Mouse (Mus musculus) kidney, postnatal 0 days (tissue): ENCODE measurements at regions not wholly inside any gene's neighbourhood (a gene's known extent, or its start where the extent isn't known, plus 50 kb on each side); places are given as distances from the start of the nearest gene placed in this dataset.

Experiments used
- ATAC-seq: fragments of 200-750 bp; cut with Nextera tagmentation; replicated peaks from 2 replicates; pipeline ENCODE4 v1.8.0; 2017; ENCODE audit warnings: low read depth, moderate number of reproducible peaks, moderate TSS enrichment, moderate library complexity; ENCODE audit not compliant: low FRiP score
- DNase-seq: peaks from one replicate; pipeline ENCODE4 v3.0.0-alpha.2; 2016; ENCODE audit warnings: low spot score
- H3K27ac ChIP-seq: fragments of 300-500 bp; sonication (generic); 2 replicates; pipeline ENCODE4 v1.5.1; 2014; ENCODE audit warnings: mild to moderate bottlenecking
- H3K27me3 ChIP-seq: fragments of 300-500 bp; sonication (generic); 2 replicates; pipeline ENCODE4 v1.6.1; 2014; ENCODE audit warnings: low read length, mixed read lengths; ENCODE audit not compliant: insufficient read depth
- H3K36me3 ChIP-seq: fragments of 300-500 bp; sonication (generic); 2 replicates; pipeline ENCODE4 v1.6.1; 2014; ENCODE audit warnings: low read length, mixed read lengths; ENCODE audit not compliant: insufficient read depth
- H3K4me1 ChIP-seq: fragments of 300-500 bp; sonication (generic); replicated peaks from 2 replicates; pipeline ENCODE4 v1.6.1; 2014; ENCODE audit warnings: antibody characterized with exemption, low read length, mixed read lengths; ENCODE audit not compliant: insufficient read depth
- H3K4me2 ChIP-seq: fragments of 300-500 bp; sonication (generic); 2 replicates; pipeline ENCODE4 v1.6.1; 2014; ENCODE audit warnings: mild to moderate bottlenecking, low read length, moderate library complexity, mixed read lengths
- H3K4me3 ChIP-seq: fragments of 300-500 bp; sonication (generic); replicated peaks from 2 replicates; pipeline ENCODE4 v1.5.1; 2014; ENCODE audit warnings: low read depth, low read length
- H3K9ac ChIP-seq: fragments of 300-500 bp; sonication (generic); 2 replicates; pipeline ENCODE4 v1.6.1; 2014; ENCODE audit warnings: low read depth, low read length
- H3K9me3 ChIP-seq: fragments of 300-500 bp; sonication (generic); replicated peaks from 2 replicates; pipeline ENCODE4 v1.6.1; 2016; ENCODE audit warnings: low read length, inconsistent platforms, mixed read lengths
- CTCF ChIP-seq: IDR thresholded peaks from 2 replicates; pipeline ENCODE4 v1.5.1; 2016; ENCODE audit warnings: antibody characterized with exemption, low read depth, mild to moderate bottlenecking, moderate library complexity
- WGBS: fragments of 180-500 bp; shearing (Covaris S2); extraction: QIAGEN DNeasy Blood & Tissue Kit; methylation state at CpG from one replicate; pipeline ENCODE4 v1.1.7; 2014; 5-methylcytosine and 5-hydroxymethylcytosine counted together

DNA sequence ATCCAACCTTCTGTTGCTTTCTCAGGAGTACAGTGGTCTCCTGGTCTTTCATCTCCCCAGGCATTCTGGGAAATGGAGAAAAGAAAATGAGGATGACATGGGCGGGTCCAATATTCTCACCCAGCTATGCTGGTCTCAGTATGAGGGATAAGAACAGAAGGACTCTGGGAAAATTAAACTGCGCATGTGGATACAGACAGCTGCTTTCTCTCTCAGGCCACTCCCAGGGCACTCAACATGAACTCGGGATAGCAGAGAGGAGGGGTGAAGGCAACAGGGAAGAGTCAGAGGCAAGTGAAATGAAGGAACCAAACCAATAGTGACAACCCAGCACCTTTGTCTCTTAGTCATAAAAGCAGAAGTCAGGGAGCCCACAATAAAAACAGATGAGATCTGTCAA, 508.5 kb upstream of the Id2 start:
- WGBS, result 67% methylated on average over 3 of the region's 3 CpGs
- Histone ChIP-seq H3K9me3 (no peaks in the 10 kb centered on the region), H3K4me3 (no peak overlapping the region), H3K36me3 (no peaks in the 10 kb centered on the region), H3K9ac (no peak overlapping the region), H3K27me3 (no peaks in the 10 kb centered on the region), H3K27ac (no peak overlapping the region), H3K4me2 (no peak overlapping the region), H3K4me1 (no peaks in the 10 kb centered on the region)
- no peak for TF ChIP-seq CTCF
- DNase-seq (peak; percentile 52), ATAC-seq (no peak)

DNA sequence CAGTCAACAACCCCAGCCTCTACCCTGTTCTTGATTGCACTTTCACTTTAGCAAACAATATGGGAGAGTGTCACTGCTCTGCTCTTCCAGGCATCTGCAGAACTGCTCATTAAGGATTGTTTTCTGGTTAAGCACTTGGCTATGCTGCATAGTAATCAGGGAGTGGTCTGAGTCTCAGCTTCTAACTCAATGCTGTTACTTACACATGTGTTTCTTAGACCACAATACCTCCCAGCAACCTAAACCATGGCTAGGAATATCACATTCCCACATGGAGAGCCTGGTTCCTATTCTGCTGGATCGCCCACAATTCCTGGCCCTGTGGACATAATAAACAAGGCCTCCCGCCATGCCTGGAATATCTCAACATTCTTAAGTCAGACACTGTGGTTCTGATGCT, 493.3 kb upstream of the Id2 start:
- TF ChIP-seq CTCF, result no peak
- H3K4me1 ChIP-seq, result no peaks in the 10 kb centered on the region
- H3K9ac ChIP-seq, result no peak overlapping the region
- 93% methylated on average over 2 of the region's 2 CpGs for WGBS
- H3K36me3 ChIP-seq, result no peaks in the 10 kb centered on the region
- H3K4me3 ChIP-seq, result no peak overlapping the region
- no peaks in the 10 kb centered on the region for H3K9me3 ChIP-seq
- no peaks in the 10 kb centered on the region for H3K27me3 ChIP-seq
- no peak for DNase-seq
- no peak for ATAC-seq
- H3K27ac ChIP-seq, result no peak overlapping the region
- H3K4me2 ChIP-seq, result no peak overlapping the region

DNA sequence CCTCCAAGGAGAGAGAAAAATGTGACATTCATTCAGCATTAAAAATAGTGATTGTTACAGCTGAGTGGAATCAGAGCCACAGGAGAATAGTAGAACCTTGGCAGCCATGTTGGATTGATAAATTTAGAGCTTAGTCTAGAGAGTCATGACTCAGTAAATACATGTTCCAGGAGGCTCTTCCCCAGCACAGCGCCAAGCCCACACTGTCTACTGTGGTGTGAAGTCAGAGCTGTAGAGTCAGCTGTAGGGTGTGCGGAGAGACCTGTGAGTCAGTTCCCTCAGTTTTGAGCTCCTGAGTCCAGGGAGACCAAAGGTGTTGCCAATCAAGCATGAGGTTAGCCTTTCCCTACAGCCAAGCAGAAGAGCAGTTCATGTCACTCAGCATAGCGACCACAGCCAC, 488.8 kb upstream of the Id2 start:
- H3K36me3 ChIP-seq, result no peaks in the 10 kb centered on the region
- DNase-seq, result no peak
- ATAC-seq, result no peak
- H3K9ac ChIP-seq, result no peak overlapping the region
- H3K4me1 ChIP-seq, result no peaks in the 10 kb centered on the region
- no peak for TF ChIP-seq CTCF
- no peaks in the 10 kb centered on the region for H3K27me3 ChIP-seq
- H3K4me2 ChIP-seq, result no peak overlapping the region
- no peak overlapping the region for H3K4me3 ChIP-seq
- no peak overlapping the region for H3K27ac ChIP-seq
- 95% methylated on average over 3 of the region's 3 CpGs for WGBS
- no peaks in the 10 kb centered on the region for H3K9me3 ChIP-seq

DNA sequence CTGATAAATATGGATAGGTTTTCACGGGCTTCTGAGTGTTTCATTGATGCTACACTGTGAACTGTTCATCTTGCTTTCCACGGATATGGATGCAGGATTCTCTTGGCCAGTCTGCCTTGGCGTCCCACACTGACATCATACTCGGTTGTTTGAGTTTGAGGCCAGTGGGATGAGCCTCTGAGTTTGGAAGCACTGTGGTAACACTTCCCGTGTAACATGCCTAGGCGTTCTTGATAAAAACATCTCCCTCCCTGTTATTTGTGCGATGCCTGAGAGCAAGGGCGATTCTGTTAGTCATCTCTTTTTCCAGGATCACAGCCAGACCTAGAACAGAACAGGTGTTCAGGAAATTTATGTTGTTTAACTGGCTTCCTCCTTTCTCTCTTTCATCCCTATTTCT, 482.5 kb upstream of the Id2 start:
- WGBS, result 79% methylated on average over 8 of the region's 8 CpGs
- no peaks in the 10 kb centered on the region for H3K36me3 ChIP-seq
- no peak overlapping the region for H3K9ac ChIP-seq
- no peak for TF ChIP-seq CTCF
- no peaks in the 10 kb centered on the region for H3K9me3 ChIP-seq
- H3K27me3 ChIP-seq, result no peaks in the 10 kb centered on the region
- ATAC-seq (no peak), DNase-seq (no peak)
- H3K27ac ChIP-seq, result no peak overlapping the region
- no peak overlapping the region for H3K4me3 ChIP-seq
- no peak overlapping the region for H3K4me2 ChIP-seq
- no peaks in the 10 kb centered on the region for H3K4me1 ChIP-seq

DNA sequence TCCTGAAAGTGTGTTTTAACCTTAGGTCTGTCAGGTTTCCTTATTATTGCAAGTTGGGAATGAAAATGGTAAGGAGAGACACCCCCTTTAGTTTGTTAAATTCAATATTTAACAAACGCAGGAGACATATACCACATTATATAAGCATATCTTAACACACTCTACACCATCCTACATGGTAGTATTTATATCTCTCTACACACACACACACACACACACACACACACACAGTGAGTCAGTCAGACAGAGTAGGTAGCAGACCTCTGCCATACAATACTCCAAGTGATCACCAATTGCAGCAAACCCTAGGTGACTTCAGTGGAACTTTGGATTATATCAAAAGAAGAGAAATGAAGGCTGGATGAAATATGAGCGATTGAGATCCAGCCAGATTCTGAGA, 468.2 kb upstream of the Id2 start:
- TF ChIP-seq CTCF, result no peak
- H3K4me2 ChIP-seq, result no peak overlapping the region
- H3K9me3 ChIP-seq, result no peaks in the 10 kb centered on the region
- 93% methylated on average over 2 of the region's 2 CpGs for WGBS
- no peaks in the 10 kb centered on the region for H3K36me3 ChIP-seq
- H3K27ac ChIP-seq, result no peak overlapping the region
- H3K4me3 ChIP-seq, result no peak overlapping the region
- DNase-seq, result no peak
- no peaks in the 10 kb centered on the region for H3K27me3 ChIP-seq
- ATAC-seq, result no peak
- H3K4me1 ChIP-seq, result no peaks in the 10 kb centered on the region
- H3K9ac ChIP-seq, result no peak overlapping the region

DNA sequence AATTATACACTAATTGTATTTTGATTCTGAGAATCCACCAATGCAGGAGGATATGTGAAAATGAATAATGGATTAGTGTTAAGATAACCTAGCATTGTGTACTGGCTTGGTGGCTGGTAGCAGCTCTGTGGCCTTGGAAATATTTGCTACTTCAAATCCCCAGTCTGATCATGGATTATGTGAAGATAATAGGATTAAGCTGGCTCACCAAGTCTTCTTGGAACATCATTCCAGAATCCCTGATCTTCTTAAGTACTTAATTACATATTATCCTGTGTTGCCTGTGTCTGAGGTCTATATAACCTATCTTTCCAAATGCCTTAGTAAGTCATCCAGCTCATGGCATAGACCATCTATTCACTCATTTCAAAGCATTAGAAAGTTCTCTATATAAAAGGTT, 462.7 kb upstream of the Id2 start:
- Histone ChIP-seq H3K9me3 (no peaks in the 10 kb centered on the region), H3K4me2 (no peak overlapping the region), H3K9ac (no peak overlapping the region), H3K27me3 (no peaks in the 10 kb centered on the region), H3K4me1 (no peaks in the 10 kb centered on the region), H3K4me3 (no peak overlapping the region), H3K27ac (no peak overlapping the region), H3K36me3 (no peaks in the 10 kb centered on the region)
- no peak for DNase-seq
- no peak for ATAC-seq
- TF ChIP-seq CTCF, result no peak

DNA sequence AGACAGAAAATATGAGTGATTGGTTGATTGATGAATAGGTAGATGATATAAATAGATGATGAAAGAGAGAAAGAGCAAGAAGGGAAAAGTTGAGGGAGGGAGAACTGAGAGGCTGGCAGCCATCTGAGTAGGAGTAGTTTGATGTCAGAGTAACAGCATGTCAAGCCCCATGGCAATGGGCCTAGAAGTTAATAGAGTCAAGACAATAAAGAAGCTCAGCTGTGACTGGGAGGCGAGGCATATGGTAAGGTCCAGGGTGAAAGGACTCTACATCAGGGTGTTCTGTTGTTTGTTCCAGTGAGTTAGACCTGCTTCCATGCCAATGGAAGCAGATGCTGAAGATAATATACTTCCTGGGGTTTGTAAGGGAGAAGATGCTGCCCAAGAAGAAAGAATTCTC, 456.7 kb upstream of the Id2 start:
- TF ChIP-seq CTCF, result no peak

More for the DNA sequence above, 456.7 kb upstream of the Id2 start:
- no peaks in the 10 kb centered on the region for H3K36me3 ChIP-seq
- ATAC-seq (no peak), DNase-seq (no peak)
- H3K9ac ChIP-seq, result no peak overlapping the region
- 68% methylated on average over 1 of the region's 1 CpGs for WGBS
- no peaks in the 10 kb centered on the region for H3K27me3 ChIP-seq
- H3K4me3 ChIP-seq, result no peak overlapping the region
- H3K27ac ChIP-seq, result no peak overlapping the region
- H3K4me2 ChIP-seq, result no peak overlapping the region
- H3K4me1 ChIP-seq, result no peaks in the 10 kb centered on the region
- no peaks in the 10 kb centered on the region for H3K9me3 ChIP-seq
